Mouse (Mus musculus) adrenal gland, postnatal 4 days (tissue): ENCODE results near the gene Bcl3. TPM values are rescaled to one million over a fixed set of nuclear protein-coding genes. Genes with fewer than 3 reads are reported as not detected.
A peak's percentile ranks its signal among the peaks of the same experiment; 100 is the strongest.

Source experiments
- DNase-seq, 2 experiments: peaks; one replicate each; pipeline ENCODE4 v3.0.0; 2021 to 2022; ENCODE audit warnings: low spot score in 2 of 2, mixed read lengths in 2 of 2
- total RNA-seq, 2 experiments: library from RNA; stranded (reverse); gene quantifications; 2 replicates each; pipeline ENCODE4 v1.2.3; 2021

The Bcl3 gene
- total RNA-seq, 2 experiments from 2014 or later, result 9.6 to 11.5 TPM

GRCm38 (mm10) chr7:19836843-19837242 is 14.3 kb upstream of the Bcl3 start:
- no peak for DNase-seq

GRCm38 (mm10) chr7:19834055-19834454 is 11.5 kb upstream of the Bcl3 start:
- no peak for DNase-seq

GRCm38 (mm10) chr7:19831837-19832236 is 9.3 kb upstream of the Bcl3 start:
- no peak for DNase-seq

GRCm38 (mm10) chr7:19830682-19831156 is 8.1 kb upstream of the Bcl3 start:
- DNase-seq, result peak; percentile 79 to 89

- DNase-seq, result no peak
Measured at GRCm38 (mm10) chr7:19829694-19830093, 7.1 kb upstream of the Bcl3 start.

- no peak for DNase-seq
Measured at GRCm38 (mm10) chr7:19826756-19827155, 4.2 kb upstream of the Bcl3 start.

- peak; percentile 86 to 87 for DNase-seq
Measured at GRCm38 (mm10) chr7:19824182-19824973, 1.8 kb upstream of the Bcl3 start.

DNA sequence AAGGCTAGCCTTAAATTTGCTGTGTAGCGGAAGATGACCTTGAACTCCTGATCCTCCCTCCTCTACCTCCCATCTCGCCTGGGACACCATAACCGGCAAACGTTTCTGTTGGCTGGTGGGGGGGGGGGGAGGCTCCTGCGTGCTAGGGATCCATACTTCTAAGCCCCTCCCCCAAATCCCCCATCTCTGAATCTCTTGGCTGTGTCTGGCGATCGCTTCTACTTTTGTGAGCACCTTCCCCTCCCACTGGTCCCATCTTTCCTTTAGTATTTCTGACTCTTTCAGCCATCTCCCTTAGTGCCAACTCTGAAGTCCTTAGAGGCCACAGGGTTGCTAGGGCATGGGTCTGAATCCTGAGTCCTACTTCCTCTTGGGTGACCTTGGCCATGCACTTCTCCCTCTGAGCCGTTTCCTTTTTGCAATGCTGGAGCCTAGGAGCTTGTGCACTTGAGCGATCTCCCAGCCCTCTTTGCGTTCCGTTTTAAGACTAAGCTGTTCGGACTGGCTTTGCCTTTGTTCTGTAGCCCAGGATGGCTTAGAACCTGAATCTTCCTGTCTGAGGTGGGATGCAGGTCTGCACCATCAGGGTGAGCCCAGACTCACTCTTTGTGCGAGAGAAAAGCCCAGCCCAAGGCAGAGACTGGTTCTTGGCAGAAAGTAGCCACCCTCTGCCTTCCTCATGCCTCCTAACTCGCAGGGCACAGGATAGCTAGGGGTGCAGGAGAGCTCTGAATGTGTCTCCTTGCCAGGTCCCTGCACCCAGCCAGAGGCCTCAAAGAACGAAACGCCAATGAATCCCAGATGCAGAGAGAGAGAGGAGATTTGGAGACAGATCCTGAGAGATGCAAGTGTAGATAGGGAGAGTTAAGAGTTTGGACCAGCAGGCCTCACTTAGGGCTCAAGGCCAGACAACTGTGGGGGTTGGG is 949 bp upstream of the Bcl3 start:
- DNase-seq, result no peak

DNA sequence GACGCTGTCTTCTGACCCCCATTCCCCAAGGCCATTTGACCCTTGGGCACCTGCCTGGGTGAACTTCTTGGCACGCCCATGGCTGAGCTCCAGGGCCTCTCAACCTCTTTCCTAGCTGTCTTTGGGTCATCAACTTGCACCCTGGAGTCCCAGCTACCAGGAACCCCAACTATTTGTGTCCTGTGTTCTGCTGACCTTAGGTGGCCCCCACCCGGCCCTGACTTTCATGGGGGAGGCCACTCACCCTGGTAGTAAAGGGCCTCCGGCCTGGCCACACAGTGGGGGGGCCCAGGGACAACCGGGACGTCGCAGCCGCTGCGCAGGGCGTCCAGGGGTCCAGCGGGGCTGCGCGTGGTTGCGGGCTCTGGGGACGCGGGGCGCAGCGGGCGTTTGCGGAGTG is 377 bp downstream of the Bcl3 start:
- no peak for DNase-seq

DNA sequence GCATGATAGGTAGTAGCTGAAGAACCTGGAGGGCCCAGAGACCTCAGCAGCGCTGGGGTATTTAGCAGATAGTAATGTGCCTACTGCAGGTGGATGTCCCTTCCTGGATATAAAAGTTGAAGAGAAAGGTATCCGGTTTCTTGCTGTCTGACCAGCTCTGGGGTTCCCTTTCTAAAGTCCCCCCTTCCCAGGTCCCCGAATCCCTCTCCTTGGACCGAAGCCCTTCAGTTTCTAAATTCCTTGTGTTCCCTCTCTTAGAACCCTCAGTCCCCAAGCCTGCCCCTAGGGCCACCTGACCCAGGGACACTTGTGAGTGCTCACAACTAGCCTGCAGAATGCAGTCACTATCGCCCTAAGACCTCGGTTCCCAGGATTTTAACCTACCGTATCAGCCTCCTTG is 937 bp downstream of the Bcl3 start:
- no peak for DNase-seq

- DNase-seq, result no peak
Measured at GRCm38 (mm10) chr7:19820347-19821048, 2.1 kb downstream of the Bcl3 start.

DNA sequence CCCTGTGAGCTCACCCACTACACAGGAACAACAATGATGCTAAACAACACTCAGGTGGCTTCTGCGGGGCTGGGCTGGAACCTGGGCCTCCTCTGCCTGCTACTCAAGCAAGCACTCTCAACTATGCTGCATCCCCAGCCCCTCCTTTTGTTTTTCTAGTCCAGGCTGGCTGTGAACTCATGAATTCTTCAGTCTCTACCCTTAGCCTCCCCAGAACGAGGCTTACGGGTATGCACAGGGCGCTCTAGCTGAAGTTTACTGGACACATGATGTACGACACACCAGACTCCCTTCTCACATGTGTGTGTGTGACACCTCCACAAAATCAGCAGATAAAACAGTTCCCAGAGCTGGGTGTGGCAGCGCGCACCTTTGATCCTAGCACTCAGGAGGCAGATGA is 3.7 kb downstream of the Bcl3 start:
- DNase-seq, result no peak

GRCm38 (mm10) chr7:19818440-19818839 is 4.1 kb downstream of the Bcl3 start:
- DNase-seq, result no peak

GRCm38 (mm10) chr7:19817382-19818105 is 5.0 kb downstream of the Bcl3 start:
- peak in 1 of 2 experiments; percentile 35 for DNase-seq

- peak; percentile 52 to 80 for DNase-seq
Measured at GRCm38 (mm10) chr7:19816224-19816771, 6.3 kb downstream of the Bcl3 start.

DNA sequence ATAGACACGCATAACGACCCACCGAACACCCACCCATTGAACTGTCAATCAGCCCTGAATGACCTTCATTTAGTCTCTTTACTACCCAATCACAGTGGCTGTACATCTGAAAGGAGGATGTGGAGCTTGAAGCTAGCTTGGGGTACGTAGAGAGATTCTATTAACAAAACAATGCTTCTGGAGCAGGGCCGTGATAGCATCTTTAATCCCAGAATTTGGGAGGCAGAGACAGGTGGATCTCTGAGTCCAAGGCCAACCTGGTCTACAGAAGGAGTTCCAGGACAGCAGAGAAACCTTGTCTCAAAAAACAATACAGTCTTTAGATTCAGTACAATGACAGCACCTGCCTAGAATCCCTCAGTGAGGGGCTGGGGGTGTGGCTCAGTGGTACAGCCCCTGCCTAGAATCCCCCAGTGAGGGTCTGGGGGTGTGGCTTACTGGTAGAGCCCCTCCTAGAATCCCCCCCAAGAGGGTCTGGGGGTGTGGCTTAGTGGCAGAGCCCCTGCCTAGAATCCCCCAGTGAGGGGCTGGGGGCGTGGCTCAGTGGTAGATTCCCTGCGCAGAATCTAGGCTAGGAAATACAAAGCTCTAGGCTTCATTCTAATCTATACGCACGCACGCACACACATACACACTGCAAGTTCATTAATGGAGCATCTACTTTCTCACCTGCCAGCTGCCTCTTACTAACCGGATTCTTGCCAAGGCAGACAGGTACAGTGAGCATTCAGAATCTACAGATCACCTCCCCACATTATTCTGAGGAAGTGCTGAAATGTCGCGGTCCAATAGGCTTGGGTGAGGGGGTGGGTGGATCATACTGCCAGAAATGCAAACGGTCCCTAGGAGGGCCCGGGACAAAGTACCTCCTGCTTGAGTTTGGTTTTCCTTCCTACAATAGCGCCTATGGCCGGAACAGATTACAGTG is 7.0 kb downstream of the Bcl3 start:
- no peak for DNase-seq

- DNase-seq, result no peak
Measured at GRCm38 (mm10) chr7:19813579-19814122, 8.9 kb downstream of the Bcl3 start.

GRCm38 (mm10) chr7:19813161-19813560 is 9.4 kb downstream of the Bcl3 start:
- DNase-seq, result no peak

GRCm38 (mm10) chr7:19811114-19811513 is 11.5 kb downstream of the Bcl3 start:
- DNase-seq, result no peak
